Mouse (Mus musculus) MEL (cell line): ENCODE measurements around the gene Gatad2a. TPM values are rescaled to one million over a fixed set of nuclear protein-coding genes. Genes with fewer than 3 reads are reported as not detected.

Experiments used
- DNase-seq: peaks from one replicate; pipeline ENCODE4 v3.0.0; 2011; ENCODE audit warnings: low read depth, low spot score
- H3K27ac ChIP-seq: 2 replicates; pipeline ENCODE4 v1.5.1; 2012; ENCODE audit warnings: low read depth, mild to moderate bottlenecking, control low read depth, low read length, moderate library complexity; ENCODE audit not compliant: control insufficient read depth
- H3K27me3 ChIP-seq, 2 experiments: fragments of 150-350 bp in 1 of 2; sonication (generic) in 1 of 2; 2 replicates each; pipeline ENCODE4 v1.6.1; 2012; ENCODE audit warnings: low read length in 2 of 2, mild to moderate bottlenecking in 2 of 2, improper control_type of control experiment in 1 of 2, moderate library complexity in 1 of 2; ENCODE audit not compliant: insufficient read depth in 2 of 2, control insufficient read depth in 1 of 2
- H3K36me3 ChIP-seq, 2 experiments: 2 replicates each; pipeline ENCODE4 v1.6.1; 2012 to 2014; ENCODE audit warnings: low read length in 2 of 2, improper control_type of control experiment in 1 of 2, inconsistent platforms in 1 of 2, mild to moderate bottlenecking in 1 of 2; ENCODE audit not compliant: insufficient read depth in 2 of 2, control insufficient read depth in 1 of 2
- H3K4me1 ChIP-seq, 2 experiments: fragments of 150-350 bp in 1 of 2; sonication (generic) in 1 of 2; 2 replicates each; pipeline ENCODE4 v1.6.1; 2012; ENCODE audit warnings: low read length in 2 of 2, improper control_type of control experiment in 1 of 2, mild to moderate bottlenecking in 1 of 2; ENCODE audit not compliant: insufficient read depth in 2 of 2, control insufficient read depth in 1 of 2
- H3K4me3 ChIP-seq, 2 experiments: fragments of 150-350 bp in 1 of 2; sonication (generic) in 1 of 2; 2 replicates each; pipeline ENCODE4 v1.5.1; 2012; ENCODE audit warnings: low read depth in 2 of 2, low read length in 2 of 2, mild to moderate bottlenecking in 2 of 2, moderate library complexity in 2 of 2, control low read depth in 1 of 2, improper control_type of control experiment in 1 of 2; ENCODE audit not compliant: control insufficient read depth in 1 of 2, insufficient read depth in 1 of 2
- H3K79me2 ChIP-seq: 2 replicates; pipeline ENCODE4 v1.6.1; 2012; ENCODE audit warnings: mild to moderate bottlenecking, low read length, moderate library complexity; ENCODE audit not compliant: control insufficient read depth, poor library complexity, insufficient read depth
- H3K9ac ChIP-seq: 2 replicates; pipeline ENCODE4 v1.6.1; 2012; ENCODE audit warnings: low read depth, mild to moderate bottlenecking, control low read depth, low read length, moderate library complexity; ENCODE audit not compliant: control insufficient read depth, poor library complexity, severe bottlenecking
- H3K9me3 ChIP-seq: fragments of 150-350 bp; sonication (generic); replicated peaks from 2 replicates; pipeline ENCODE4 v1.6.1; 2012; ENCODE audit warnings: mild to moderate bottlenecking, low read length, improper control_type of control experiment, moderate library complexity; ENCODE audit not compliant: insufficient read depth
- BHLHE40 ChIP-seq: IDR thresholded peaks from 2 replicates; pipeline ENCODE4 v1.6.1; 2012; ENCODE audit warnings: low read depth, mild to moderate bottlenecking, inconsistent platforms, low read length, improper control_type of control experiment, borderline replicate concordance
- CHD1 ChIP-seq: IDR thresholded peaks from 2 replicates; pipeline ENCODE4 v1.6.1; 2012; ENCODE audit warnings: low read depth, mild to moderate bottlenecking, inconsistent platforms, low read length, improper control_type of control experiment
- CHD2 ChIP-seq: IDR thresholded peaks from 2 replicates; pipeline ENCODE4 v1.6.1; 2011; ENCODE audit warnings: low read length, improper control_type of control experiment
- CTCF ChIP-seq, 3 experiments: IDR thresholded peaks in 2 of 3; conservative IDR thresholded peaks in 1 of 3; 2 replicates each; pipeline ENCODE4 v1.5.1; 2011 to 2012; ENCODE audit warnings: low read length in 3 of 3, low read depth in 2 of 3, mild to moderate bottlenecking in 2 of 3, improper control_type of control experiment in 1 of 3, inconsistent platforms in 1 of 3, mixed read lengths in 1 of 3, moderate library complexity in 1 of 3; ENCODE audit not compliant: control insufficient read depth in 1 of 3, insufficient read depth in 1 of 3, poor library complexity in 1 of 3, severe bottlenecking in 1 of 3
- GABPA ChIP-seq: IDR thresholded peaks from 2 replicates; pipeline ENCODE4 v1.6.1; 2012; ENCODE audit warnings: low read depth, mild to moderate bottlenecking, inconsistent platforms, low read length, improper control_type of control experiment, moderate library complexity
- GATA1 ChIP-seq: IDR thresholded peaks from 2 replicates; pipeline ENCODE4 v1.6.1; 2011; ENCODE audit warnings: low read depth, low read length, improper control_type of control experiment
- HCFC1 ChIP-seq: IDR thresholded peaks from 2 replicates; pipeline ENCODE4 v1.6.1; 2012; ENCODE audit warnings: low read depth, mild to moderate bottlenecking, inconsistent platforms, low read length, improper control_type of control experiment, moderate library complexity
- KAT2A ChIP-seq: conservative IDR thresholded peaks from 2 replicates; pipeline ENCODE4 v1.6.1; 2012; ENCODE audit warnings: low read depth, low read length, improper control_type of control experiment, inconsistent platforms
- NELFE ChIP-seq: IDR thresholded peaks from 2 replicates; pipeline ENCODE4 v1.6.1; 2011; ENCODE audit warnings: low read depth, low read length, improper control_type of control experiment
- POLR2AphosphoS5 ChIP-seq: IDR thresholded peaks from 2 replicates; pipeline ENCODE4 v1.6.1; 2012; ENCODE audit warnings: low read depth, borderline replicate concordance, mild to moderate bottlenecking, inconsistent platforms, low read length, moderate library complexity, mixed read lengths
- RCOR1 ChIP-seq: IDR thresholded peaks from 2 replicates; pipeline ENCODE4 v1.6.1; 2012; ENCODE audit warnings: low read depth, mild to moderate bottlenecking, inconsistent platforms, low read length, improper control_type of control experiment
- SIN3A ChIP-seq: IDR thresholded peaks from 2 replicates; pipeline ENCODE4 v1.6.1; 2012; ENCODE audit warnings: low read length, improper control_type of control experiment, inconsistent platforms
- TAL1 ChIP-seq: IDR thresholded peaks from 2 replicates; pipeline ENCODE4 v1.6.1; 2012; ENCODE audit warnings: mild to moderate bottlenecking, inconsistent platforms, low read length, moderate library complexity, mixed read lengths
- UBTF ChIP-seq: IDR thresholded peaks from 2 replicates; pipeline ENCODE4 v1.6.1; 2012; ENCODE audit warnings: low read depth, mild to moderate bottlenecking, inconsistent platforms, low read length, improper control_type of control experiment, moderate library complexity, borderline replicate concordance; ENCODE audit not compliant: insufficient read depth
- USF2 ChIP-seq, 2 experiments: IDR thresholded peaks; 2 replicates each; pipeline ENCODE4 v1.6.1; 2011 to 2012; ENCODE audit warnings: improper control_type of control experiment in 2 of 2, low read length in 2 of 2, borderline replicate concordance in 1 of 2, inconsistent platforms in 1 of 2, low read depth in 1 of 2, mild to moderate bottlenecking in 1 of 2; ENCODE audit not compliant: insufficient read depth in 1 of 2
- polyA plus RNA-seq, 2 experiments: library from polyadenylated mRNA; stranded (reverse) in 1 of 2; unstranded in 1 of 2; fragments of >175 nt in 1 of 2; fragments of >200 nt in 1 of 2; gene quantifications; 2 replicates each; pipeline versions ENCODE4 v1.2.1 to v1.2.4; 2012; ENCODE audit warnings: low replicate concordance in 2 of 2, low read depth in 1 of 2; ENCODE audit not compliant: insufficient read length in 2 of 2, insufficient read depth in 1 of 2, missing spikeins in 1 of 2
- total RNA-seq: library from RNA; depleted of rRNA; stranded (reverse); fragments of 300-350 nt; gene quantifications from 2 replicates; pipeline ENCODE4 v1.2.3, GENCODE M21; 2012

The Gatad2a gene
- total and polyA plus RNA-seq, 3 experiments, result 38.0 to 129 (median 111) TPM

- H3K27me3 ChIP-seq, result no peaks in the 10 kb centered on the region
- TF ChIP-seq CTCF (IDR thresholded peaks at IDR 0.05 in 2 of 3, conservative IDR thresholded peaks at IDR 0.05 in 1 of 3; ENCODE audit: control insufficient read depth in 1 of 3, insufficient read depth in 1 of 3, low read depth in 2 of 3, low read length in 3 of 3, poor library complexity in 1 of 3, severe bottlenecking in 1 of 3) (peak in 1 of 3 experiments; percentile 9; a peak in 1 of 6 replicates), RCOR1 (0 out of 2 replicates have a peak, but pooled peaks have one; percentile 12), TAL1 (no peak)
- no peaks in the 10 kb centered on the region for H3K9me3 ChIP-seq
- peaks cover 9 to 13% of the 10 kb centered on the region in 2 experiments for H3K36me3 ChIP-seq
- no peak overlapping the region for H3K27ac ChIP-seq
- peaks cover 31% of the 10 kb centered on the region for H3K79me2 ChIP-seq
- DNase-seq, result peak; percentile 25
- peaks cover 0 to 10% of the 10 kb centered on the region in 2 experiments; a peak in 2 of 4 replicates for H3K4me1 ChIP-seq
- H3K9ac ChIP-seq, result no peak overlapping the region
- H3K4me3 ChIP-seq, result no peak overlapping the region
Measured at GRCm38 (mm10) chr8:69938245-69938982, 57.8 kb downstream of the Gatad2a start.

- Histone ChIP-seq H3K9me3 (no peaks in the 10 kb centered on the region), H3K4me1 (peaks cover 0 to 10% of the 10 kb centered on the region in 2 experiments; a peak in 2 of 4 replicates), H3K9ac (no peak overlapping the region), H3K27me3 (no peaks in the 10 kb centered on the region), H3K27ac (no peak overlapping the region), H3K79me2 (peaks cover 25% of the 10 kb centered on the region), H3K4me3 (no peak overlapping the region), H3K36me3 (peaks cover 8 to 13% of the 10 kb centered on the region in 2 experiments)
- TF ChIP-seq GABPA, result no peak
- no peak for TF ChIP-seq TAL1
- no peak for TF ChIP-seq NELFE
- TF ChIP-seq POLR2AphosphoS5, result no peak
- no peak for TF ChIP-seq CHD1
- no peak for TF ChIP-seq SIN3A
- TF ChIP-seq USF2 (IDR thresholded peaks at IDR 0.05; ENCODE audit: borderline replicate concordance in 1 of 2, insufficient read depth in 1 of 2, low read depth in 1 of 2, low read length in 2 of 2), result no peak
- TF ChIP-seq CHD2, result no peak
- no peak for TF ChIP-seq RCOR1
- no peak for TF ChIP-seq HCFC1
- TF ChIP-seq KAT2A, result no peak
- no peak for TF ChIP-seq BHLHE40
- TF ChIP-seq UBTF, result no peak
- TF ChIP-seq GATA1, result no peak
- DNase-seq, result no peak
Measured at GRCm38 (mm10) chr8:69937466-69937865, 58.7 kb downstream of the Gatad2a start.
